Mouse (Mus musculus): ENCODE measurements around the gene Epb41l1. TPM values are rescaled to one million over a fixed set of nuclear protein-coding genes. Genes with fewer than 3 reads are reported as not detected.
"Not testable (repeated sequence)": the region's sequence is repeated elsewhere in the genome, so short reads cannot be mapped to it uniquely, and the experiment has no call there.

Gene Epb41l1
- total and polyA plus RNA-seq, 2 experiments from 2014 or later: 10.7 to 259 TPM

DNA sequence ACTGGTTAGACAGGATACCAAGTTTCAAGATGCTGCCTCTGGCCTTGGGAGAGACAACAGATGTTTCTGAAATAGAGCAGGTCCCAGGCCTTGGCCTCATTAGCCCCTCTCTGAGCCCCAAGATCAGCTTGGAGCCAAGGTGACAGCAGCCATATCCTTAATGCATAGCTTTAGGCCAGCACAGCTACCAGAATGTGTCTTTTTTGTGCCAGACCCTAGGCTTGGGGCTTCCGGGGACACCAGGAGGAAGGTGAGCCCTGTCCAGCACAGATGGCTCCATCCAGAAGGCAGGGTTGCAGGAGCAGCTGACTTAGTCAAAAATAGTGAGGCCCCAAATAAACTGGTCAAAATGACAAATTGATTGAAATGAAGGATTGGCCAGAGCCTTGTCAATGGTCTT, 80.3 kb downstream of the Epb41l1 start:
- DNase-seq (ENCODE audit: low spot score): no peak
- WGBS: 67% methylated on average over 1 of the region's 1 CpGs

DNA sequence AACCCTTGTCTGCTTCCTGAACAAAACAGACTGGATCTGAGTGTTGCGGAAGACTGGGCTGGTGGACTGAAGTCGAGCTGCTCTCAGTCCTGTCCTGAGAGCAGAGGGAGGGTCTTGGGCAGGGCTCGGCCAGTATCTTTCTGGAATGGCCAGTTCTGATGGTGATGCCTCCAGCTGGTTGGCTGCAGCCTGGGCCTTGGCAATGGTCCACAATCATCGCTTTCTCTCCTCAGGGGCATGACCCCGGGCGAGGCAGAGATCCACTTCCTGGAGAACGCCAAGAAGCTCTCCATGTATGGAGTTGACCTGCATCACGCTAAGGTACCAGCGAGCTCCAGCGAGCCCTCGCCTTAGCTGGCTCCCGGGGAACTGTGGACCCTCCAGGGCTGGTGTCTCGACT, 84.8 kb downstream of the Epb41l1 start:
- no peak overlapping the region for H3K4me2 ChIP-seq (ENCODE audit: low read depth, low read length)
- no peaks in the 10 kb centered on the region for H3K9me3 ChIP-seq (ENCODE audit: low read length)
- no peak for TF ChIP-seq CTCF (IDR thresholded peaks at IDR 0.05; ENCODE audit: low read depth)
- ATAC-seq: no peak
- peaks cover 54% of the 10 kb centered on the region for H3K36me3 ChIP-seq (ENCODE audit: insufficient read depth, low read length)
- 86% methylated on average over 13 of the region's 13 CpGs for WGBS
- H3K9ac ChIP-seq (replicated peaks; ENCODE audit: low read length): no peak overlapping the region
- no peak overlapping the region for H3K4me3 ChIP-seq (ENCODE audit: low read length)
- no peaks in the 10 kb centered on the region for H3K27me3 ChIP-seq (ENCODE audit: insufficient read depth, low read length)
- H3K27ac ChIP-seq: no peak overlapping the region
- no peak for DNase-seq (ENCODE audit: low spot score)
- no peaks in the 10 kb centered on the region for H3K4me1 ChIP-seq (ENCODE audit: insufficient read depth, low read length)

More for the DNA sequence above, 80.3 kb downstream of the Epb41l1 start:
- Histone ChIP-seq H3K27ac (no peak overlapping the region), H3K4me3 (ENCODE audit: low read length) (no peak overlapping the region), H3K9me3 (ENCODE audit: low read length) (no peaks in the 10 kb centered on the region), H3K4me1 (ENCODE audit: insufficient read depth, low read length) (no peaks in the 10 kb centered on the region), H3K36me3 (ENCODE audit: insufficient read depth, low read length) (peaks cover 31% of the 10 kb centered on the region), H3K27me3 (ENCODE audit: insufficient read depth, low read length) (no peaks in the 10 kb centered on the region), H3K4me2 (ENCODE audit: low read depth, low read length) (no peak overlapping the region), H3K9ac (replicated peaks; ENCODE audit: low read length) (no peak overlapping the region)
- TF ChIP-seq CTCF (IDR thresholded peaks at IDR 0.05; ENCODE audit: low read depth): no peak
- no peak for ATAC-seq

DNA sequence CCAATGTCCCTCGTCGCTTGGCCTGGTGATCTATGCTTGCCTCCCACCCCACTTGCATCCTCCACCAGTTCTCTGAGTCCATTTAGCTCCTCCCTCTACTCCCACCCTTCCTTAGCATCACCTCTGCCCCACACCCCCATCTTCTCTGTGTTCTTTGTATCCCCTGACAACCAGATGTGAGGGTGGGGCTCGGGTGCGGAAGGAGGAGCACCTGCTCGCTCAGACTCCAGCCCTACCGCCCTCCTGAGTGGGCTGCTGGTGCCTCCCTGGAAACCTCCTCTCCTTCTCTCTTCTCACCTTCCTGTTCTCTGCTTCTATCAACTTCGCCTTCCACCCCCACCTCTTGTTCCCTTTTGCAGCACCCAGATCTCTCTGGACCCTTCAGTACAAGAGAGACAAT, 91.3 kb downstream of the Epb41l1 start:
- Histone ChIP-seq H3K9me3 (ENCODE audit: low read length) (no peaks in the 10 kb centered on the region), H3K36me3 (ENCODE audit: insufficient read depth, low read length) (peaks cover 58% of the 10 kb centered on the region), H3K27me3 (ENCODE audit: insufficient read depth, low read length) (no peaks in the 10 kb centered on the region), H3K4me1 (ENCODE audit: insufficient read depth, low read length) (no peaks in the 10 kb centered on the region), H3K9ac (replicated peaks; ENCODE audit: low read length) (no peak overlapping the region), H3K27ac (no peak overlapping the region), H3K4me2 (ENCODE audit: low read depth, low read length) (no peak overlapping the region), H3K4me3 (ENCODE audit: low read length) (no peak overlapping the region)
- DNase-seq (ENCODE audit: low spot score) (no peak), ATAC-seq (no peak)
- no peak for TF ChIP-seq CTCF (IDR thresholded peaks at IDR 0.05; ENCODE audit: low read depth)
- WGBS: 87% methylated on average over 7 of the region's 7 CpGs

DNA sequence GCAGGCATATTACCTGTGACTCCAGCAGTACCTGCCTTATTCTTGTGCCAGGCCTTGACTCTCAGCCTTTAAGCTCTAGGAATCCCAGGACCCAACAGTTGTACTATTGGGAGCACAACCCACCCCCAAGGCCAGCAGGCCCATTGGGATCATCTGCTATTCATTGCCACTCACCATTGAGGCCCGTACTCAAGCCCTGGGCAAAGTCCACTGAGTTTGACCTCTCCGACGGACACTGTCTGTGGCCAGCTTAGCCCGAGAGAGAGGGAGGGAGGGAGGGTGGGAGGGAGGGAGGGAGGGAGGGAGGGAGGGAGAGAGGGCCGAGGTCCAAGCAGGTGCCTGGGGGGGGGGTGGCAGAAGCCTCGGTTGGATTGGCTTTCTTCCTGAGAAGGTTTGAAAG, 91.9 kb downstream of the Epb41l1 start:
- ATAC-seq (no peak), DNase-seq (ENCODE audit: low spot score) (no peak)
- H3K27ac ChIP-seq: no peak overlapping the region
- no peak for TF ChIP-seq CTCF (IDR thresholded peaks at IDR 0.05; ENCODE audit: low read depth)
- no peak overlapping the region for H3K9ac ChIP-seq (replicated peaks; ENCODE audit: low read length)
- H3K27me3 ChIP-seq (ENCODE audit: insufficient read depth, low read length): no peaks in the 10 kb centered on the region
- H3K4me2 ChIP-seq (ENCODE audit: low read depth, low read length): no peak overlapping the region
- no peaks in the 10 kb centered on the region for H3K9me3 ChIP-seq (ENCODE audit: low read length)
- H3K36me3 ChIP-seq (ENCODE audit: insufficient read depth, low read length): peaks cover 53% of the 10 kb centered on the region
- no peaks in the 10 kb centered on the region for H3K4me1 ChIP-seq (ENCODE audit: insufficient read depth, low read length)
- 52% methylated on average over 5 of the region's 6 CpGs for WGBS
- no peak overlapping the region for H3K4me3 ChIP-seq (ENCODE audit: low read length)

GRCm38 (mm10) chr2:156515102-156515501, 94.4 kb downstream of the Epb41l1 start:
- peaks cover 35% of the 10 kb centered on the region for H3K36me3 ChIP-seq (ENCODE audit: insufficient read depth, low read length)

GRCm38 (mm10) chr2:156515565-156516185, 95.0 kb downstream of the Epb41l1 start:
- WGBS: 29% methylated on average over 7 of the region's 7 CpGs
- no peak overlapping the region for H3K4me3 ChIP-seq (ENCODE audit: low read length)
- H3K9ac ChIP-seq (replicated peaks; ENCODE audit: low read length): no peak overlapping the region
- H3K36me3 ChIP-seq (ENCODE audit: insufficient read depth, low read length): peaks cover 31% of the 10 kb centered on the region
- H3K4me2 ChIP-seq (ENCODE audit: low read depth, low read length): no peak overlapping the region
- ATAC-seq (peak; percentile 70), DNase-seq (ENCODE audit: low spot score) (peak; percentile 83)
- H3K27me3 ChIP-seq (ENCODE audit: insufficient read depth, low read length): no peaks in the 10 kb centered on the region
- H3K9me3 ChIP-seq (ENCODE audit: low read length): no peaks in the 10 kb centered on the region
- no peaks in the 10 kb centered on the region for H3K4me1 ChIP-seq (ENCODE audit: insufficient read depth, low read length)
- peak; percentile 97 for TF ChIP-seq CTCF (IDR thresholded peaks at IDR 0.05; ENCODE audit: low read depth)
- H3K27ac ChIP-seq: no peak overlapping the region

More at GRCm38 (mm10) chr2:156515102-156515501, 94.4 kb downstream of the Epb41l1 start:
- WGBS: 77% methylated on average over 9 of the region's 9 CpGs
- H3K27ac ChIP-seq: no peak overlapping the region
- ATAC-seq (no peak), DNase-seq (ENCODE audit: low spot score) (no peak)
- H3K9ac ChIP-seq (replicated peaks; ENCODE audit: low read length): no peak overlapping the region
- no peak overlapping the region for H3K4me3 ChIP-seq (ENCODE audit: low read length)
- H3K4me2 ChIP-seq (ENCODE audit: low read depth, low read length): no peak overlapping the region
- no peaks in the 10 kb centered on the region for H3K27me3 ChIP-seq (ENCODE audit: insufficient read depth, low read length)
- H3K4me1 ChIP-seq (ENCODE audit: insufficient read depth, low read length): no peaks in the 10 kb centered on the region
- TF ChIP-seq CTCF (IDR thresholded peaks at IDR 0.05; ENCODE audit: low read depth): no peak
- no peaks in the 10 kb centered on the region for H3K9me3 ChIP-seq (ENCODE audit: low read length)

DNA sequence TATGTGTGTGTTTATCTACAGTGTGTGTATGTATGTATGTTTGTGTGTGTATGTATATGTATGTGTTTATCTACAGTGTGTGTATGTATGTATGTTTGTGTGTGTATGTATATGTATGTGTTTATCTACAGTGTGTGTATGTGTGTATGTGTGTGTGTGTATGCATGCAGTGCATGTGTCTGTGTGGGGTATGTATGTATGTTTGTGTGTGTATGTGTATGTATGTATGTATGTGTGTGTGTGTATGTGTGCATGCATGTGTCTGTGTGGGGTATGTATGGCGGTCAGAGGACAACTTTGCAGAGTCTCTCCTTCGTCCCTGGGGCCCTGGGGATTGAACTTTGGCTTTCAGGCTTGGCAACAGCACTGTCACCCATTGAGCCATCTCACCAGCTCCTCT, 96.0 kb downstream of the Epb41l1 start:
- DNase-seq (ENCODE audit: low spot score); H3K27me3 ChIP-seq (ENCODE audit: insufficient read depth, low read length); H3K4me2 ChIP-seq (ENCODE audit: low read depth, low read length); H3K9ac ChIP-seq (replicated peaks; ENCODE audit: low read length); H3K27ac ChIP-seq; H3K4me3 ChIP-seq (ENCODE audit: low read length); H3K9me3 ChIP-seq (ENCODE audit: low read length); H3K4me1 ChIP-seq (ENCODE audit: insufficient read depth, low read length): not testable (repeated sequence)
- WGBS: 73% methylated on average over 2 of the region's 2 CpGs
- H3K36me3 ChIP-seq (ENCODE audit: insufficient read depth, low read length): peaks cover 28% of the 10 kb centered on the region; the same call in 1 of the 2 replicates
- ATAC-seq: peak; percentile 87
